Mouse (Mus musculus): ENCODE measurements around the gene Ttc28.

- TF ChIP-seq CTCF (IDR thresholded peaks at IDR 0.05; ENCODE audit: extremely low read depth, insufficient read depth, insufficient read length, insufficient replicate concordance) (no peak), POLR2A (IDR thresholded peaks at IDR 0.05; ENCODE audit: low read depth, low read length) (no peak)
These were observed 46.2 kb downstream of the Ttc28 start for GRCm38 (mm10) chr5:110925804-110926203.

All from spleen, adult 2 months (tissue).